Mouse (Mus musculus) heart, postnatal 0 days (tissue): ENCODE data around the gene Gm3327.
"Not testable (repeated sequence)": the region's sequence is repeated elsewhere in the genome, so short reads cannot be mapped to it uniquely, and the experiment has no call there.

Source experiments
- CTCF ChIP-seq: IDR thresholded peaks from 2 replicates; pipeline ENCODE4 v1.5.1; 2016; ENCODE audit warnings: antibody characterized with exemption, control low read depth, low read depth
- EP300 ChIP-seq: IDR thresholded peaks from 2 replicates; pipeline ENCODE4 v1.6.1; 2016; ENCODE audit warnings: antibody characterized with exemption, low read depth

- TF ChIP-seq CTCF, EP300: not testable (repeated sequence)
Observed at GRCm38 (mm10) chr14:44077785-44078341, 45.8 kb upstream of the Gm3327 start.
